Mouse (Mus musculus): ENCODE measurements around the gene Ret.

- no peak for TF ChIP-seq CTCF (IDR thresholded peaks at IDR 0.05; ENCODE audit: borderline replicate concordance, control insufficient read depth, extremely low read depth, insufficient read depth, low read length, poor library complexity)
- no peak for TF ChIP-seq POLR2A (IDR thresholded peaks at IDR 0.05; ENCODE audit: control insufficient read depth, extremely low read depth, insufficient read depth, low read length, poor library complexity)
Observed at GRCm38 (mm10) chr6:118180085-118180423, 17.5 kb downstream of the Ret start.
